Mouse (Mus musculus): ENCODE data around the gene Prrx2. TPM values are rescaled to one million over a fixed set of nuclear protein-coding genes. Genes with fewer than 3 reads are reported as not detected.

The Prrx2 gene
- polyA plus RNA-seq (2014; fragmentation: Nextera tagmentation; extraction: Ambion mirVana), result 2.9 and 3.0 TPM in 2 replicates

DNA sequence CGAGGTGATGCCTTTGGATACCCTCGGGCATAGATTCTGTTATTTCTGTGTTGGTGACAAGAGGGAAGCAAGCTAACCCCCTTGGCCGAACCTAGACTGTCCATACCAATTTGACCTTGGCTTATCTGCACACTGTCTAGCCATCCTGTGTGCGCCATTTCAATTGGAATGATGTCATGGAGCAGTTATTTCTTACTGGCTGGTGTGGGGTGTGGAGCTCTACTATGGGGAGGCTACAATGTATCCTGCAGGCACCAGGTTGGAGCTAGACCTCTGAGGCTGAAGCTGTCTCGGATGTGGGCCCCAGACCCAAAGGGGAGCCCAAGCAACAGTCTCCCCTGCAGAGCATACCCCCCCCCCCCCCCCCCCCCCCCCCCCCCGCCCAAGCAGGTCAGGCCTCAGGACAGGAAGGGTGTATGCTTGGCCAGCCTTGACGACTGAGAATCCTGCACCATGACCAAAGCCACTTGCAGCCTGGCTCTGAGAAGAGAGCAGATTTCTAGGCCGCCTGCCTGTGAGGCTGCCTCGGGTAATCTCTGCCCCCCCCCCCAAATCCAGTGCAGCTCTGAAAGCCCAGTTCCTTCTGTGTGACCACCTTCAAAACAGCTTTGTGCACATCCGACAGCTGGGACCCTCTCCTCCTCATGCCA lies at the start of gene Prrx2:
Gene Prrx2, plus strand, starts transcription at position 600 of the 650 bp plus-strand sequence.
- no peak within 1 kb of the TSS for H3K9ac ChIP-seq (ENCODE audit: low read length)
- H3K4me3 ChIP-seq (ENCODE audit: low read depth, low read length), result no peak within 1 kb of the TSS
- H3K4me2 ChIP-seq (ENCODE audit: low read length), result no peak within 1 kb of the TSS
- no peak for ATAC-seq
- H3K27me3 ChIP-seq (replicated peaks; ENCODE audit: control insufficient read depth, insufficient read depth, low read length), result no peaks in the 10 kb centered on the region
- WGBS, result 71% methylated on average over 8 of the region's 10 CpGs
- no peak for DNase-seq (ENCODE audit: low spot score)
- no peaks in the 10 kb centered on the region for H3K9me3 ChIP-seq (replicated peaks; ENCODE audit: control insufficient read depth, low read length)
- H3K4me1 ChIP-seq (ENCODE audit: control insufficient read depth, insufficient read depth, low read length), result peaks cover 10% of the 10 kb centered on the region
- no peak within 1 kb of the TSS for H3K27ac ChIP-seq (ENCODE audit: low read depth, low read length)
- H3K36me3 ChIP-seq (ENCODE audit: control insufficient read depth, insufficient read depth, low read length), result no peaks in the 10 kb centered on the region

DNA sequence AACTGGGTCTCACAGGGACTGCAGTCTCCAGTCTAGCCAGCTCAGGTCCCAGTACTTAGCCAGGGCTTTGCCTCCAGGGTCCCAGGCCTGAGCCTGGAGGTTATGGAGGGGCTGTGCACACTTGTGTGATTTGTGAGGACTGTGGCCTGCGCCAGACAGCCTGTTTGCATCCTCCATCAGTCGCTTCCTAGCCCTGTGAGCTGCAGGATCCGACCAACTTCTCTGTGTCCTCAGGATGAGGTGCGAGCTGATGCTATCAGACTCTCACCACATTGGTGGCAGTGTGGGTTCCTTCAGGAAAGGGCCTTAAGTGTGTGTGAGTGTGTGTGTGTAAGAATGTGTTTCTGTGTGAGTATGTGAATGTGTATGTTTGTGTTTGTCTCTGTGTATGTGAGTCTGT lies 47.3 kb upstream of the Prrx2 start:
- Histone ChIP-seq H3K9ac (ENCODE audit: low read length) (peak overlapping the region; percentile 32; the same call in 1 of the 2 replicates), H3K4me3 (ENCODE audit: low read depth, low read length) (no peak overlapping the region), H3K4me2 (ENCODE audit: low read length) (no peak overlapping the region), H3K9me3 (replicated peaks; ENCODE audit: control insufficient read depth, low read length) (no peaks in the 10 kb centered on the region), H3K27me3 (replicated peaks; ENCODE audit: control insufficient read depth, insufficient read depth, low read length) (no peaks in the 10 kb centered on the region), H3K36me3 (ENCODE audit: control insufficient read depth, insufficient read depth, low read length) (no peaks in the 10 kb centered on the region), H3K4me1 (ENCODE audit: control insufficient read depth, insufficient read depth, low read length) (peaks cover 16% of the 10 kb centered on the region), H3K27ac (ENCODE audit: low read depth, low read length) (peak overlapping the region; percentile 49; the same call in 1 of the 2 replicates)
- WGBS, result 66% methylated on average over 4 of the region's 4 CpGs
- ATAC-seq (no peak), DNase-seq (ENCODE audit: low spot score) (no peak)

DNA sequence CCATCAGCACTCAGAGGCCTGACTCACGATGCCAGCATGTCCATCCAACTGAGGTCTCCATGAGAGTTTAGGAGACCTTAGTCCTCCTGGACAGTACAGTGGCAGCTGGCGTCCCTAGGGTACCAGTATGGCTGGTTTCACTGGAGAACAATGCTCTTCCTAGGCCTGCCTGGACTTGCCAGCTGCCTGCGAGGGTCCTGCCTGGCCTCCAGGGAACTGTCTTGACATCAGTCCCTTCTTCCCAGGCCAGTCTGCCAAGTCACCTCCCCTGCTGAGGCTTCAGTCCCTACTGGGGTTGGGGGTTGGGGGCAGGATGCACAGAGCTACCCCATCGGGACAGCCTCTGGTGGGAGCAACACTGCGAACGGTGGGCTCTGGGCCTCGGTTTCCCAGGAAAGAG lies 42.7 kb upstream of the Prrx2 start:
- Histone ChIP-seq H3K9ac (ENCODE audit: low read length) (no peak overlapping the region), H3K4me3 (ENCODE audit: low read depth, low read length) (no peak overlapping the region), H3K9me3 (replicated peaks; ENCODE audit: control insufficient read depth, low read length) (no peaks in the 10 kb centered on the region), H3K4me2 (ENCODE audit: low read length) (no peak overlapping the region), H3K27ac (ENCODE audit: low read depth, low read length) (no peak overlapping the region), H3K4me1 (ENCODE audit: control insufficient read depth, insufficient read depth, low read length) (peaks cover 19% of the 10 kb centered on the region), H3K36me3 (ENCODE audit: control insufficient read depth, insufficient read depth, low read length) (no peaks in the 10 kb centered on the region), H3K27me3 (replicated peaks; ENCODE audit: control insufficient read depth, insufficient read depth, low read length) (no peaks in the 10 kb centered on the region)
- no peak for DNase-seq (ENCODE audit: low spot score)
- ATAC-seq, result no peak
- WGBS, result 85% methylated on average over 7 of the region's 7 CpGs

DNA sequence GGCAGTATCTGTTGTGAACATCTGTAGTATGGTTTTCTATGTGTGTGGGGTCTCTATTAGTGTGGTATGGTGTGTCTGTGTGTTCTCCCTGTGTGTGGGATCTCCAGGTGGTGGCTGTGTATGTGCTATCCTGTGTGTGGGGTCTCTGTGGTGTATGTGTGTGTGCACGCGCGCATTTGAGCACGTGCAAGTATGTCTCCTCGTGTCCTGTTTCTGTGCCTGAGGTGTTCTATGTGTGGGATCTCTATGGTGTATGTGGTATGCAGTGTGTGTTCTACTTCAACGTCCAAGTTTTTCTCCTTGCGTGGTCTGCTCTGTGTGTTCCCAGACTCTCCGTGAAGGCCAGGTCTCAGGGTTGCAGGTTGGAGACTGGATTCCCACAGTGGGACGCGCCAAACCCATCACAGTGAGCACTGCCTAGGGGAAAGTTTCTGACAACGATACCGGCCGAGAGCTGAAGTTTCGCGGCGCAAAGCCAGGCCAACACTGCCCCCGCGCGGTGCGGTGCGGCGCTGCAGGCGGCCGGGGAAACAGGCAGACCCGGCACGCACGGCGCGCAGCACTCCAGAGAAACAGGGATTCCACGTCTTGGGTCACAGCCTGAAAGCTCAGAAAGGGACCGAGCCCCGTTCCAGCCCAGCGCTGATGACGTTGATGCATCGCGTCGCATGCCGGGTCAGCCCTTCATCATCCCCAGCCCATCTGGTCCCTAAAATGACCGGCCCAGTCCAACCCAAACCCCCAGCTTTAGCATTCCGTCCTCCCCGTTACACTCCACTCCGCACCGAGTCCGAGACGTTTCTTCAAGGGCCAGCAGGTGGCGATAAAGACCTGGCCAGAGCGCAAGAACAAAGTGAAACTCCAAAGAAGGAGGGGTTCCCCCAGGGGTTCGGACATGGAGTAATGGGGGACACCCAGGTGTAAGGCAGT lies 40.3 kb upstream of the Prrx2 start:
- Histone ChIP-seq H3K4me1 (ENCODE audit: control insufficient read depth, insufficient read depth, low read length) (peaks cover 19% of the 10 kb centered on the region), H3K36me3 (ENCODE audit: control insufficient read depth, insufficient read depth, low read length) (no peaks in the 10 kb centered on the region), H3K9ac (ENCODE audit: low read length) (peak overlapping the region; percentile 60), H3K9me3 (replicated peaks; ENCODE audit: control insufficient read depth, low read length) (no peaks in the 10 kb centered on the region), H3K4me3 (ENCODE audit: low read depth, low read length) (peak overlapping the region; percentile 33), H3K27ac (ENCODE audit: low read depth, low read length) (peak overlapping the region; percentile 81), H3K27me3 (replicated peaks; ENCODE audit: control insufficient read depth, insufficient read depth, low read length) (no peaks in the 10 kb centered on the region), H3K4me2 (ENCODE audit: low read length) (peak overlapping the region; percentile 61)
- ATAC-seq (peak; percentile 71), DNase-seq (ENCODE audit: low spot score) (peak; percentile 91)
- 5% methylated on average over 48 of the region's 48 CpGs for WGBS

DNA sequence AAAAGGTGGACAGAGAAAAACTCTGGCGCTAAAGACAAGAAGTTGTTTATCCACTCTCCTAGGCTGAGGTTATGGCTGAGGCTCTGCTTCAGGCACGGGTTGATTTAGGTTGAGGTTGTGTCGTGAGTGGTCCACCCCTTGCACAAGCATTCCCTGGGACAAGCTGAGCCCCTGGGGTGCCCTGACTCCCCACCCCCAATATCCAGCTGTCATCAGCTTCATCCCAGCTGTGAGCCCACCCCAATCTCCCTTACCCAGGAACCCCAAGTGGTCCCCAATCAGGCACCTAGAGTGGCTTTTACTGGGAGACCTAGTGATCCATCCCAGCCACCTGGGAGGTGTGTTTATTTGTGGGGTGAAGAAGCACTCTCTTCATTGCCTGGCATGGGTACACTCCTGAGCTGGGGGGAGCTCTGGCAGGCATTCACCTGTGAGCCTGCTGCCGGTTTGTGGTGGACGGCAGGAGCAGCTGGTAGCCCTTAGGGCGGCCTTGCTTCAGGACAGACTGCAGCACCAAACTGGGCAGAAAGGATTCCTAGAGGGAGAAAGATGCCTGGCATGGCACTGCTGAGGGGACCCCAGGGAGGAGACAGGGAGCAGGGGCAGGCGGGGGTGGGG lies 39.4 kb upstream of the Prrx2 start:
- ATAC-seq (no peak), DNase-seq (ENCODE audit: low spot score) (no peak)
- Histone ChIP-seq H3K9me3 (replicated peaks; ENCODE audit: control insufficient read depth, low read length) (no peaks in the 10 kb centered on the region), H3K27me3 (replicated peaks; ENCODE audit: control insufficient read depth, insufficient read depth, low read length) (no peaks in the 10 kb centered on the region), H3K4me1 (ENCODE audit: control insufficient read depth, insufficient read depth, low read length) (peaks cover 19% of the 10 kb centered on the region), H3K36me3 (ENCODE audit: control insufficient read depth, insufficient read depth, low read length) (no peaks in the 10 kb centered on the region), H3K9ac (ENCODE audit: low read length) (peak overlapping the region; percentile 35; the same call in 1 of the 2 replicates), H3K4me2 (ENCODE audit: low read length) (peak overlapping the region; percentile 61; the same call in 1 of the 2 replicates), H3K4me3 (ENCODE audit: low read depth, low read length) (peak overlapping the region; percentile 33; the same call in 1 of the 2 replicates), H3K27ac (ENCODE audit: low read depth, low read length) (peak overlapping the region; percentile 81)
- 65% methylated on average over 7 of the region's 7 CpGs for WGBS

DNA sequence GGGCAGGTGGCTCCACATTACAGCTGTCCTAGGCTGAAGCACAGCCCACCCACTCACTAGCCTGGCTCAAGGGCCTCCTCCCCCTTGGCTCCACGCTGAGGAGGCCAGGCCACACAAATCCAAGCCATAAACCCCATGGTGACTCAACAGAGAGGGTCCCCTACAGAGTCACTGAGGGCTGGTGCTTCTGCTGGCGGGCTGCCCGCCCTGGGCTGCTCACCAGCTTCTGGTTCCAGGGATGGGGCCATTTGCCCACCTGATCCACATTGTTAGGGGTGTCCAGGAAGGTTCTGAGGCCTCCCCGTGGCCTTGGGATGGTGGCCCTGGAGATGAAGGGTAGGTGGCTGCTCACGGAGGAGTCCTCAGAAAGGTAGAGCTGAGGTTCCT lies 38.9 kb upstream of the Prrx2 start:
- Histone ChIP-seq H3K9ac (ENCODE audit: low read length) (peak overlapping the region; percentile 35; the same call in 1 of the 2 replicates), H3K36me3 (ENCODE audit: control insufficient read depth, insufficient read depth, low read length) (no peaks in the 10 kb centered on the region), H3K4me2 (ENCODE audit: low read length) (peak overlapping the region; percentile 46), H3K4me3 (ENCODE audit: low read depth, low read length) (no peak overlapping the region), H3K4me1 (ENCODE audit: control insufficient read depth, insufficient read depth, low read length) (peaks cover 19% of the 10 kb centered on the region), H3K9me3 (replicated peaks; ENCODE audit: control insufficient read depth, low read length) (no peaks in the 10 kb centered on the region), H3K27ac (ENCODE audit: low read depth, low read length) (peak overlapping the region; percentile 23), H3K27me3 (replicated peaks; ENCODE audit: control insufficient read depth, insufficient read depth, low read length) (no peaks in the 10 kb centered on the region)
- DNase-seq (ENCODE audit: low spot score) (no peak), ATAC-seq (peak; percentile 8; the same call in 1 of the 2 replicates)
- WGBS, result 40% methylated on average over 5 of the region's 5 CpGs

DNA sequence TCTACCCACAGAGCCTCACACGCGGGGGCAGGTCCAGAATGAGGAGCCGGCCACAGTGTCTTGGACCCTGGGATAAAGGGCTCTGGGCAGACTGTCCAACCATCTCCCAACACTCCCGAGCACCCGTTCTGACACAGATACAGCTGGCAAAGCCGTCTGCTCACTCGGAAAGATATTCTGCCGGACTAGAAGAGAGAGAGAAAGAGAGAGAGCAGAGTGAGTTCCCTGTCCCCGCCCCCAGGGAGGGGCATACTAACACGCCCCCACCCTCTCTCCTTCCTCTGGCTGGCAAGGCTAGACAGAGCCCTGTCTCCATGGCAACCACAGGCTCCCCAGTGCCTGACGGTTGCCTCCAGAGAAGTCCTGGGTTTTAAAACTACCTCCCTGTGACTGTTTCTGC lies 38.4 kb upstream of the Prrx2 start:
- Histone ChIP-seq H3K36me3 (ENCODE audit: control insufficient read depth, insufficient read depth, low read length) (no peaks in the 10 kb centered on the region), H3K27ac (ENCODE audit: low read depth, low read length) (peak overlapping the region; percentile 63), H3K4me1 (ENCODE audit: control insufficient read depth, insufficient read depth, low read length) (peaks cover 19% of the 10 kb centered on the region), H3K27me3 (replicated peaks; ENCODE audit: control insufficient read depth, insufficient read depth, low read length) (no peaks in the 10 kb centered on the region), H3K9me3 (replicated peaks; ENCODE audit: control insufficient read depth, low read length) (no peaks in the 10 kb centered on the region), H3K4me2 (ENCODE audit: low read length) (peak overlapping the region; percentile 46), H3K4me3 (ENCODE audit: low read depth, low read length) (no peak overlapping the region), H3K9ac (ENCODE audit: low read length) (peak overlapping the region; percentile 35; the same call in 1 of the 2 replicates)
- DNase-seq (ENCODE audit: low spot score) (peak; percentile 98), ATAC-seq (peak; percentile 82)
- WGBS, result 5% methylated on average over 11 of the region's 11 CpGs

DNA sequence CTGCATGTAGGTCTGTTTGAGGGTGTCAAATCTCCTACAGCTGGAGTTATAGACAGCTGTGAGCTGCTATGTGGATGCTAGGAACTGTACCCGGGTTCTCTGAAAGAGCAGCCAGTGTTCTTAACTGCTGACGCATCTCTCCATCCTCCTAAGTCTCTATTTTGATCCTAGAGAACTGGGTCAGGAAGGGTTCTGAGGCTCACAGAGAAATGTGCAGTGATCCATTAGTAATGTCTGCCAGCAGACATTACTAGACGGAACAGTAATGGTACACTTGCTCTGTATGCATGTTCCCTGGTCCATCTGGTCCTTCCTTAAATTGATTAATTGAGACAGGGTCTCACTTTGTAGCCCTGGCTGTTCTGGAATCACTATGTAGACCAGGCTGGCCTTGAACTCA lies 35.3 kb upstream of the Prrx2 start:
- Histone ChIP-seq H3K4me2 (ENCODE audit: low read length) (no peak overlapping the region), H3K4me1 (ENCODE audit: control insufficient read depth, insufficient read depth, low read length) (peaks cover 23% of the 10 kb centered on the region), H3K9me3 (replicated peaks; ENCODE audit: control insufficient read depth, low read length) (no peaks in the 10 kb centered on the region), H3K27ac (ENCODE audit: low read depth, low read length) (no peak overlapping the region), H3K36me3 (ENCODE audit: control insufficient read depth, insufficient read depth, low read length) (no peaks in the 10 kb centered on the region), H3K4me3 (ENCODE audit: low read depth, low read length) (no peak overlapping the region), H3K27me3 (replicated peaks; ENCODE audit: control insufficient read depth, insufficient read depth, low read length) (0 out of 2 replicates have a peak, but pooled peaks cover 5% of the 10 kb centered on the region), H3K9ac (ENCODE audit: low read length) (no peak overlapping the region)
- ATAC-seq (no peak), DNase-seq (ENCODE audit: low spot score) (no peak)
- 83% methylated on average over 3 of the region's 3 CpGs for WGBS
